Comparison of ENCODE assay signal across 9 mouse cellular contexts in the genomic region with DNA sequence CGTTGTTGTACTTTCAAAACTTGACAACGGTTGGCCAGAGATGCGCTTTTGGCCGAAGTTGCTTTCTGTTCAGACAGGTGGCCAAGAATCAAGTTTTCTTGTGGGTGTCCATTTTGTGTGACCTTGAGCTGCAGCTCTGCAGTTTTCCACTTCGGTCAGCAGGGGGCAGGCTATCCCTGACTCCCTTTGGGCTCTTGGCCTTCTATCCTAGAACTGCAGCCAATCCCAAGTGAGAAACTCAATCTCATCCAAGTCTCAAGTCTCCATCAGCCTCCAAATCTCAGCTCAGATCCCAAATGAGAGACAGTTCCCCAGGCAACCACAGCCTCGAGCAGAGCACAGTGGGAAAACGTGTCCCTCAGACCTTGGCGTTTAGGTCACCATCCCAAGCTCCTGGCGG. TPM values are rescaled to one million over a fixed set of nuclear protein-coding genes. Genes with fewer than 3 reads are reported as not detected.
A peak's percentile ranks its signal among the peaks of the same experiment; 100 is the strongest.
DNase-seq lines count a peak whose midpoint lies in the region; ATAC-seq and TF ChIP-seq lines count a peak whose summit lies in the region.
"Had no signal": no experiment of that assay in that cellular context is flagged by ENCODE, and none has a peak within 500 bp of the region (broad histone marks: within the 10 kb centered on the region; RNA-seq: fewer than 3 reads in every experiment).

No protein-coding gene starts in this region.

- 62% methylated on average over 9 of the region's 9 CpGs for WGBS in kidney, embryonic 15.5 days
- 72% methylated on average over 9 of the region's 9 CpGs for WGBS in neural tube, embryonic 11.5 days

- intact Hi-C loops in left cerebral cortex, adult 2 months (cut with DNase I): loop anchor here (1.0 to 5.0 kb wide), 3 partner anchors 44 to 184 kb away; a partner anchor contains a TSS

- peak; percentile 87 for TF ChIP-seq CTCF in left cerebral cortex, adult 2 months (IDR thresholded peaks at IDR 0.05)

- H3K4me3 ChIP-seq in kidney, embryonic 15.5 days (replicated peaks): no peak overlapping the region
- H3K4me3 ChIP-seq in left cerebral cortex, adult 2 months: no peak overlapping the region
- no peak overlapping the region for H3K4me3 ChIP-seq in neural tube, embryonic 11.5 days (ENCODE audit: low read depth, low read length)
- H3K4me3 ChIP-seq: erythroblast, embryonic 14.5 days had no signal

- no peaks in the 10 kb centered on the region for H3K9me3 ChIP-seq in kidney, embryonic 15.5 days (replicated peaks)
- no peaks in the 10 kb centered on the region for H3K9me3 ChIP-seq in neural tube, embryonic 11.5 days (ENCODE audit: control insufficient read depth, low read length)

- no peak for ATAC-seq in kidney, embryonic 15.5 days (replicated peaks; ENCODE audit: low FRiP score)
- ATAC-seq in neural tube, embryonic 11.5 days (ENCODE audit: insufficient read depth, low FRiP score, low TSS enrichment): no peak

- no peaks in the 10 kb centered on the region for H3K4me1 ChIP-seq in kidney, embryonic 15.5 days
- no peaks in the 10 kb centered on the region for H3K4me1 ChIP-seq in neural tube, embryonic 11.5 days (ENCODE audit: control insufficient read depth, insufficient read depth, low read length)

- no peaks in the 10 kb centered on the region for H3K27me3 ChIP-seq in kidney, embryonic 15.5 days
- H3K27me3 ChIP-seq in neural tube, embryonic 11.5 days (ENCODE audit: control insufficient read depth, insufficient read depth, low read length): no peaks in the 10 kb centered on the region

- H3K4me2 ChIP-seq in kidney, embryonic 15.5 days: no peak overlapping the region
- no peak overlapping the region for H3K4me2 ChIP-seq in neural tube, embryonic 11.5 days (ENCODE audit: low read depth)

- DNase-seq in kidney, adult 18-20 months: peak; percentile 65
- peak; percentile 77 for DNase-seq in WW6 (ENCODE audit: low read depth, low spot score)
- peak; percentile 80 for DNase-seq in cerebellum, postnatal 36 days
- peak; percentile 33 to 68 for DNase-seq in heart, adult 9 months (ENCODE audit: low spot score in 2 of 2)
- DNase-seq in left cerebral cortex, adult 2 months (ENCODE audit: extremely low spot score in 1 of 2, low spot score in 2 of 2): peak; percentile 62 to 71
- peak; percentile 69 for DNase-seq in neural tube, embryonic 11.5 days (ENCODE audit: low spot score)
- peak; percentile 41 for DNase-seq in thymus, postnatal 25 days

- no peak overlapping the region for H3K27ac ChIP-seq in kidney, embryonic 15.5 days
- 0 out of 2 replicates have a peak overlapping the region, but pooled peaks have one; percentile 36 for H3K27ac ChIP-seq in left cerebral cortex, adult 2 months
- H3K27ac ChIP-seq in neural tube, embryonic 11.5 days (ENCODE audit: low read depth, low read length): no peak overlapping the region

- peaks cover 7% of the 10 kb centered on the region for H3K36me3 ChIP-seq in kidney, embryonic 15.5 days
- peaks cover 2% of the 10 kb centered on the region for H3K36me3 ChIP-seq in neural tube, embryonic 11.5 days (ENCODE audit: control insufficient read depth, insufficient read depth, low read length)

- no peak overlapping the region for H3K9ac ChIP-seq in kidney, embryonic 15.5 days
- H3K9ac ChIP-seq in neural tube, embryonic 11.5 days (ENCODE audit: low read length): no peak overlapping the region

RNA-seq across cellular contexts. Expression of a gene that starts 30.3 kb away (rescaled TPM):
- 96.4 and 106 TPM in 2 replicates for polyA plus RNA-seq in kidney, embryonic 15.5 days (2015; fragmentation: Nextera tagmentation; extraction: Ambion mirVana)
- total RNA-seq in left cerebral cortex, adult 2 months (2021): 100 to 1,000 TPM; 143 to 164 TPM
- 121 and 129 TPM in 2 replicates for polyA plus RNA-seq in neural tube, embryonic 11.5 days (2014; fragmentation: Nextera tagmentation; extraction: Ambion mirVana)

RNA-seq across cellular contexts. Expression of a gene that starts 54.8 kb away (rescaled TPM):
- 12.0 and 16.3 TPM in 2 replicates for polyA plus RNA-seq in kidney, embryonic 15.5 days (2015; fragmentation: Nextera tagmentation; extraction: Ambion mirVana)
- total RNA-seq in left cerebral cortex, adult 2 months (2021): 10 to 100 TPM; 64.7 to 68.0 TPM
- polyA plus RNA-seq in neural tube, embryonic 11.5 days (2014; fragmentation: Nextera tagmentation; extraction: Ambion mirVana): 14.5 and 15.5 TPM in 2 replicates
